Mouse (Mus musculus) midbrain, embryonic 12.5 days (tissue): ENCODE data around the gene Epc2. TPM values are rescaled to one million over a fixed set of nuclear protein-coding genes. Genes with fewer than 3 reads are reported as not detected.

Source experiments
- ATAC-seq: fragments of 200-750 bp; cut with Nextera tagmentation; 2 replicates; pipeline ENCODE4 v1.8.0; 2017; ENCODE audit warnings: low read depth, moderate TSS enrichment, moderate library complexity; ENCODE audit not compliant: low FRiP score
- H3K27ac ChIP-seq: fragments of 300-500 bp; sonication (generic); replicated peaks from 2 replicates; pipeline ENCODE4 v1.5.1; 2016; ENCODE audit warnings: mild to moderate bottlenecking
- H3K27me3 ChIP-seq: fragments of 300-500 bp; sonication (generic); 2 replicates; pipeline ENCODE4 v1.6.1; 2016; ENCODE audit warnings: mild to moderate bottlenecking
- H3K36me3 ChIP-seq: fragments of 300-500 bp; sonication (generic); 2 replicates; pipeline ENCODE4 v1.6.1; 2016
- H3K4me1 ChIP-seq: fragments of 300-500 bp; sonication (generic); 2 replicates; pipeline ENCODE4 v1.6.1; 2016
- H3K4me2 ChIP-seq: fragments of 300-500 bp; sonication (generic); replicated peaks from 2 replicates; pipeline ENCODE4 v1.6.1; 2016; ENCODE audit warnings: mild to moderate bottlenecking, moderate library complexity
- H3K4me3 ChIP-seq: fragments of 300-500 bp; sonication (generic); 2 replicates; pipeline ENCODE4 v1.5.1; 2016; ENCODE audit warnings: mild to moderate bottlenecking
- H3K9ac ChIP-seq: fragments of 300-500 bp; sonication (generic); replicated peaks from 2 replicates; pipeline ENCODE4 v1.6.1; 2016; ENCODE audit warnings: mild to moderate bottlenecking, moderate library complexity
- H3K9me3 ChIP-seq: fragments of 300-500 bp; sonication (generic); 2 replicates; pipeline ENCODE4 v1.6.1; 2016; ENCODE audit warnings: mild to moderate bottlenecking
- WGBS: fragments of 180-500 bp; shearing (Covaris S2); methylation state at CpG from one replicate; pipeline ENCODE4 v1.1.7; 2016; 5-methylcytosine and 5-hydroxymethylcytosine counted together
- polyA plus RNA-seq: library from polyadenylated mRNA; unstranded; fragments of >200 nt; fragmentation: Nextera tagmentation; extraction: Ambion mirVana; gene quantifications from 2 replicates; pipeline ENCODE4 v1.2.1, GENCODE M21; 2016

The Epc2 gene
- polyA plus RNA-seq: 14.5 and 14.9 TPM in 2 replicates

- peaks cover 20% of the 10 kb centered on the region; the same call in 1 of the 2 replicates for H3K4me1 ChIP-seq
- peak; percentile 84 for ATAC-seq
- H3K36me3 ChIP-seq: no peaks in the 10 kb centered on the region
- under 1% methylated on average over 61 of the region's 88 CpGs for WGBS
- H3K9me3 ChIP-seq: no peaks in the 10 kb centered on the region
- H3K4me2 ChIP-seq: peak within 1 kb of the TSS; percentile 72
- H3K27me3 ChIP-seq: 0 out of 2 replicates have a peak, but pooled peaks cover 3% of the 10 kb centered on the region
- H3K27ac ChIP-seq: peak within 1 kb of the TSS; percentile 99
- H3K9ac ChIP-seq: peak within 1 kb of the TSS; percentile 89
- H3K4me3 ChIP-seq: peak within 1 kb of the TSS; percentile 69
These were observed at the start of gene Epc2 for GRCm38 (mm10) chr2:49450931-49451636. Gene Epc2, plus strand, starts transcription at chr2:49451486.

GRCm38 (mm10) chr2:49405954-49406353 lies 45.3 kb upstream of the Epc2 start:
- Histone ChIP-seq H3K27ac (no peak overlapping the region), H3K9ac (no peak overlapping the region), H3K4me1 (no peaks in the 10 kb centered on the region; the same call in 1 of the 2 replicates), H3K27me3 (no peaks in the 10 kb centered on the region), H3K9me3 (no peaks in the 10 kb centered on the region), H3K4me2 (no peak overlapping the region), H3K36me3 (no peaks in the 10 kb centered on the region), H3K4me3 (no peak overlapping the region)
- WGBS: 64% methylated on average over 2 of the region's 2 CpGs
- no peak for ATAC-seq

GRCm38 (mm10) chr2:49411685-49412084 lies 39.6 kb upstream of the Epc2 start:
- no peak overlapping the region for H3K27ac ChIP-seq
- no peak overlapping the region for H3K9ac ChIP-seq
- H3K9me3 ChIP-seq: no peaks in the 10 kb centered on the region
- 83% methylated on average over 5 of the region's 5 CpGs for WGBS
- no peaks in the 10 kb centered on the region for H3K4me1 ChIP-seq
- no peaks in the 10 kb centered on the region for H3K36me3 ChIP-seq
- H3K4me2 ChIP-seq: no peak overlapping the region
- H3K4me3 ChIP-seq: no peak overlapping the region
- H3K27me3 ChIP-seq: no peaks in the 10 kb centered on the region
- no peak for ATAC-seq

GRCm38 (mm10) chr2:49412576-49412975 lies 38.7 kb upstream of the Epc2 start:
- H3K36me3 ChIP-seq: no peaks in the 10 kb centered on the region
- no peak overlapping the region for H3K4me2 ChIP-seq
- H3K9me3 ChIP-seq: no peaks in the 10 kb centered on the region
- H3K9ac ChIP-seq: no peak overlapping the region
- H3K27ac ChIP-seq: no peak overlapping the region
- H3K4me3 ChIP-seq: no peak overlapping the region
- H3K4me1 ChIP-seq: no peaks in the 10 kb centered on the region
- no peaks in the 10 kb centered on the region for H3K27me3 ChIP-seq
- WGBS: 73% methylated on average over 6 of the region's 6 CpGs
- no peak for ATAC-seq

DNA sequence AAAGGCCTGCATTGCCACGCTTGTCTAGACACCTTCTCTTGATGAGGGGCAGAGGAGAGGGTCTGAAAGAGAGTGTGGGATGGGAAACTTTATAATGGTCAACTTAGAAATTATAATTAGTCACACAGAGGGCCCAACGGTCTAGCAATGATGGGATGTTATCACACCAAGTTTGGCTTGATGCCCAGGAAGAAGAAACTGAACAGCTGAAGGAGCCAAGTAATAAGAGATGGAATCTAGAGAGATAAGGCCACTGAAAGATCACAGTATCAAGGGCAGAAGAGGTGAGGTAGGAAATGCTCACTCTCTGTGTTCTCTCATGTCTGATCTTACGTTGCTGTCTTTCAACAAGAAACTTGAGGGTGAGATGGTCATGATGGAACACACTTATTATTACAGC lies 35.4 kb upstream of the Epc2 start:
- H3K9ac ChIP-seq: no peak overlapping the region
- H3K27me3 ChIP-seq: no peaks in the 10 kb centered on the region
- H3K4me2 ChIP-seq: no peak overlapping the region
- 71% methylated on average over 3 of the region's 3 CpGs for WGBS
- no peak for ATAC-seq
- H3K9me3 ChIP-seq: no peaks in the 10 kb centered on the region
- no peak overlapping the region for H3K27ac ChIP-seq
- H3K4me3 ChIP-seq: no peak overlapping the region
- H3K4me1 ChIP-seq: no peaks in the 10 kb centered on the region
- no peaks in the 10 kb centered on the region for H3K36me3 ChIP-seq

DNA sequence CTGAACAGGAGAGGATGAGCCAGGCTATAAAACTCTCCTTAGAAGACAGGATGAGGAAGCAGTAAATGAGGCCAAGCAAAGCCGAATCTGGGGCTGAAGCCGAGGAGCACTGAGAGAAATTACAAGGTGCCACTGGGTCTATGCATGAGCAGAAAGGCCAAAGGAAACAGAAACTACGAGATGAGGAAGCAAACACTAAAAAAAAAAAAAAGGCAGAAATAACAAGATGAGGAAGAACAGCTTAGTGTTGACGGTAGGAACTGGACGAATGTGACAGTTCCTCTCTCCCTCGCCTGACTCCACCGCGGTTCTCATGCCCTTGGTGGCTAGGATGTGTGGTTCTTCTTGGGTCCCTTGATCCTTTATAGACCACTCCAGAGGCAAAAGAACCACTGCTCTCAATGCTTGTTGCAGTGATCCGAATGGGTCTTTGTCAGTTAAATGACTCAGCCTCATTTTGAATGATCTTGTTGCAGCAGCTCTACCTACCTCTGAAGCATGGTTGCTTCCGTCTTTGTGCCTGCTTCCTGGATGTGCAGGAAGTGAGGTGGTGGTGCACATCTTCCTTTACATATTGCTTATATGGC lies 34.2 kb upstream of the Epc2 start:
- H3K4me1 ChIP-seq: no peaks in the 10 kb centered on the region
- no peak overlapping the region for H3K27ac ChIP-seq
- H3K36me3 ChIP-seq: no peaks in the 10 kb centered on the region
- H3K27me3 ChIP-seq: no peaks in the 10 kb centered on the region
- no peak overlapping the region for H3K4me2 ChIP-seq
- no peak overlapping the region for H3K4me3 ChIP-seq
- ATAC-seq: no peak
- 90% methylated on average over 10 of the region's 10 CpGs for WGBS
- no peaks in the 10 kb centered on the region for H3K9me3 ChIP-seq
- no peak overlapping the region for H3K9ac ChIP-seq

GRCm38 (mm10) chr2:49420396-49420795 lies 30.9 kb upstream of the Epc2 start:
- Histone ChIP-seq H3K27me3 (no peaks in the 10 kb centered on the region), H3K27ac (no peak overlapping the region), H3K36me3 (no peaks in the 10 kb centered on the region), H3K9me3 (no peaks in the 10 kb centered on the region), H3K4me2 (no peak overlapping the region), H3K4me3 (no peak overlapping the region), H3K9ac (no peak overlapping the region), H3K4me1 (no peaks in the 10 kb centered on the region)
- WGBS: 92% methylated on average over 3 of the region's 3 CpGs
- ATAC-seq: no peak

GRCm38 (mm10) chr2:49423857-49424256 lies 27.4 kb upstream of the Epc2 start:
- Histone ChIP-seq H3K4me1 (no peaks in the 10 kb centered on the region), H3K36me3 (no peaks in the 10 kb centered on the region), H3K27ac (no peak overlapping the region), H3K27me3 (no peaks in the 10 kb centered on the region), H3K4me2 (no peak overlapping the region), H3K4me3 (no peak overlapping the region), H3K9me3 (no peaks in the 10 kb centered on the region), H3K9ac (no peak overlapping the region)
- no peak for ATAC-seq
- WGBS: 71% methylated on average over 2 of the region's 2 CpGs

GRCm38 (mm10) chr2:49424788-49425187 lies 26.5 kb upstream of the Epc2 start:
- no peaks in the 10 kb centered on the region for H3K36me3 ChIP-seq
- ATAC-seq: no peak
- H3K9ac ChIP-seq: no peak overlapping the region
- no peak overlapping the region for H3K4me2 ChIP-seq
- no peaks in the 10 kb centered on the region for H3K27me3 ChIP-seq
- 80% methylated on average over 3 of the region's 4 CpGs for WGBS
- H3K9me3 ChIP-seq: no peaks in the 10 kb centered on the region
- H3K4me1 ChIP-seq: no peaks in the 10 kb centered on the region
- no peak overlapping the region for H3K4me3 ChIP-seq
- no peak overlapping the region for H3K27ac ChIP-seq

DNA sequence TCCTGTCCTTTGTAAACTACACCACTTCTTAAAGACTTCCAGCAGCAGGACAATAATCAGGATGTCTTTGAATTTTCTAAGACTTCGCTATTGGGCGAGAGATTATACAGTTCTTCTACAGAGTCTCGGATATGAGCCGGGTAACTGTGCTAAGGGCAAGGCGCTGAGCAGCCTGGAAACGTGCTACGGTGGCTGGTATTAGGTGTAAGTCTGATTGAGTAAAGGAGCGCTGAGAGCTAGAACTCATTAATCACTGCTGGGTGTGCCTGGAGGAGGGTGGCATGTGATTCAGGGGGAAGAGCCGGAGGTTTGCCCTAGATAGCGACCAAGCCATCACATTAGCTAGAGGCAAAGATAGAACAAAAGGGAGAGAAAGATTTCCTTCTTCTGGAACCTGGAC lies 25.1 kb upstream of the Epc2 start:
- no peak for ATAC-seq
- Histone ChIP-seq H3K4me2 (no peak overlapping the region), H3K9me3 (no peaks in the 10 kb centered on the region), H3K27me3 (no peaks in the 10 kb centered on the region), H3K9ac (no peak overlapping the region), H3K36me3 (no peaks in the 10 kb centered on the region), H3K27ac (no peak overlapping the region), H3K4me1 (no peaks in the 10 kb centered on the region), H3K4me3 (no peak overlapping the region)
- WGBS: 91% methylated on average over 10 of the region's 10 CpGs

- H3K27ac ChIP-seq: no peak overlapping the region
- no peaks in the 10 kb centered on the region for H3K9me3 ChIP-seq
- no peak overlapping the region for H3K4me2 ChIP-seq
- ATAC-seq: no peak
- H3K4me1 ChIP-seq: no peaks in the 10 kb centered on the region
- no peaks in the 10 kb centered on the region for H3K27me3 ChIP-seq
- H3K36me3 ChIP-seq: no peaks in the 10 kb centered on the region
- H3K9ac ChIP-seq: no peak overlapping the region
- WGBS: 88% methylated on average over 1 of the region's 1 CpGs
- H3K4me3 ChIP-seq: no peak overlapping the region
These were observed 20.3 kb upstream of the Epc2 start for GRCm38 (mm10) chr2:49431015-49431414.

DNA sequence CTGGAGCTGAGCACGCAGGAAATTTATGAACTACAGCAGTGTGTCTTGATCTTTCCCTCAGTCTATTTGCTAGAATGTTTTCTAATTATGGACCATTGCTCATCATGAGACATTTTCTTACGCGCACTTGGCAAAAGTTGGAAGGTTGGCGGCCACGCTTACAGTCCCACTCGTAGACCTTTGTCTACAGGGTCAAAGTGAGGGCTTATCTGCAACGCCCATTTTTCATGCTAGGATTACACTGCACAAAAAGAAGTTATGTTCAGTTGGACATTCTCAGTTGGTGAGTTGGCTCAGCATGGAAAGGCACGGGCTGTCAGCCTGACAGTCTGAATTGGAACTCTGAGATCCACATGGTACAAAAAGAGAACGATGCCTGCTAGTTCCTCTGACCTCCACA lies 18.1 kb upstream of the Epc2 start:
- H3K9ac ChIP-seq: no peak overlapping the region
- H3K4me2 ChIP-seq: no peak overlapping the region
- WGBS: 86% methylated on average over 9 of the region's 9 CpGs
- H3K4me1 ChIP-seq: no peaks in the 10 kb centered on the region
- H3K4me3 ChIP-seq: no peak overlapping the region
- H3K36me3 ChIP-seq: no peaks in the 10 kb centered on the region
- H3K9me3 ChIP-seq: no peaks in the 10 kb centered on the region
- no peak overlapping the region for H3K27ac ChIP-seq
- H3K27me3 ChIP-seq: no peaks in the 10 kb centered on the region
- ATAC-seq: no peak
